Mouse (Mus musculus) 416B (cell line): Measurements from ENCODE around the gene Ubl4b.

ENCODE experiments used
- DNase-seq: peaks from one replicate; pipeline ENCODE4 v3.0.0; 2011; ENCODE audit warnings: low read depth

Gene Ubl4b

GRCm38 (mm10) chr3:107554842-107555241 is at the start of gene Ubl4b:
Gene Ubl4b, minus strand, starts transcription at chr3:107555073.
- DNase-seq: no peak

- no peak for DNase-seq
Observed at GRCm38 (mm10) chr3:107600127-107600526, 45.3 kb upstream of the Ubl4b start.

GRCm38 (mm10) chr3:107597586-107598389 is 42.9 kb upstream of the Ubl4b start:
- no peak for DNase-seq

- DNase-seq: no peak
Observed at GRCm38 (mm10) chr3:107597134-107597533, 42.3 kb upstream of the Ubl4b start.

GRCm38 (mm10) chr3:107596559-107596958 is 41.7 kb upstream of the Ubl4b start:
- no peak for DNase-seq

GRCm38 (mm10) chr3:107595938-107596461 is 41.1 kb upstream of the Ubl4b start:
- DNase-seq: no peak

- DNase-seq: no peak
Observed at GRCm38 (mm10) chr3:107595264-107595937, 40.5 kb upstream of the Ubl4b start.

- DNase-seq: no peak
Observed at GRCm38 (mm10) chr3:107594662-107595263, 39.9 kb upstream of the Ubl4b start, which contains the start of gene Alx3. Gene Alx3, plus strand, starts transcription at chr3:107595031.

GRCm38 (mm10) chr3:107593632-107594031 is 38.8 kb upstream of the Ubl4b start:
- no peak for DNase-seq

GRCm38 (mm10) chr3:107591612-107592011 is 36.7 kb upstream of the Ubl4b start:
- DNase-seq: no peak

- no peak for DNase-seq
Observed at GRCm38 (mm10) chr3:107586504-107586903, 31.6 kb upstream of the Ubl4b start.

GRCm38 (mm10) chr3:107583893-107584292 is 29.0 kb upstream of the Ubl4b start:
- no peak for DNase-seq

- DNase-seq: no peak
Observed at GRCm38 (mm10) chr3:107582875-107583767, 28.2 kb upstream of the Ubl4b start.

GRCm38 (mm10) chr3:107582130-107582874 is 27.4 kb upstream of the Ubl4b start:
- DNase-seq: no peak

- DNase-seq: no peak
Observed at GRCm38 (mm10) chr3:107581103-107582010, 26.5 kb upstream of the Ubl4b start.

- DNase-seq: peak; percentile 55
Observed at GRCm38 (mm10) chr3:107579466-107579865, 24.6 kb upstream of the Ubl4b start.

- peak; percentile 24 for DNase-seq
Observed at GRCm38 (mm10) chr3:107577810-107578390, 23.0 kb upstream of the Ubl4b start.

- no peak for DNase-seq
Observed at GRCm38 (mm10) chr3:107576807-107577206, 21.9 kb upstream of the Ubl4b start.

GRCm38 (mm10) chr3:107571205-107571604 is 16.3 kb upstream of the Ubl4b start:
- DNase-seq: peak; percentile 44
